Mouse (Mus musculus): ENCODE results near the gene Clec12a.
A peak's percentile ranks its signal among the peaks of the same experiment; 100 is the strongest.

Gene Clec12a

DNA sequence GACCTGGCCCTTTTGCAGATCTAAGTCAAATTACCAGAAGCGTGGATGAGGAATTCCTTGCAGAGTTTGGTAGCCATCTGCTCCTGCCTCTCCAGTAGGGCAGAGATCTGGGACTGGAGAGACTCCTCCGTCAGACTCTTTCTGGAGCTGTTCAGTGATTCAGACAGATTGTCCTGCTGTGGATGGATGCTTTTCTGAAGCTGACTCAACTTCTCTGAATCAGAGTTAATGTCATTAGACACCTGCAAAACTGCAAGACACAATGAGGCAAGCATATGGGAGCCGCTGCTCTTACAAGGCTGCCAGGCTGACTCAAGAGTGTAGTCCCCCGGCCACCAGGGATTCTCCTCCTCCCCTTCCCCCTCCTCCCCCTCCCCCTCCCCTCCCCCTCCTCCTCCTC is 38.0 kb downstream of the Clec12a start:
- DNase-seq = no peak

DNA sequence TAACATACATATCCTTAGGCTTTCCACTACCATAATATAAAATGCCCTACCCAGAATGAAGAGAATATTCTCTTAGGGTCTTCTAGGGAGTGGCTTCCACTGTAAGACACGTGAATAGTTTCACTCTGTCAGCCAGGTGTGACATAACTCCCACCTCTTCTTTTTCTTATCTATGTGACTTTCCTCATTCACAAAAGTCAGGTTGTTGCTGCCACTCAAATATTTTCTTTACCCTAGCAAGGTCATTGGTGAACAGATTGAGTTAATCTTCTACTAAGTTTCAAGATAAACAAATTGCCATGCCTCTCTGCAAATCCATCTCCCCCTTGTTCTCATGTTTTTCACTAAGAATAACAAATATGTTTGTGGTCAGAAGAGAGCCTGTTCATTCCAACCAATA is 39.2 kb downstream of the Clec12a start:
- DNase-seq = no peak

DNA sequence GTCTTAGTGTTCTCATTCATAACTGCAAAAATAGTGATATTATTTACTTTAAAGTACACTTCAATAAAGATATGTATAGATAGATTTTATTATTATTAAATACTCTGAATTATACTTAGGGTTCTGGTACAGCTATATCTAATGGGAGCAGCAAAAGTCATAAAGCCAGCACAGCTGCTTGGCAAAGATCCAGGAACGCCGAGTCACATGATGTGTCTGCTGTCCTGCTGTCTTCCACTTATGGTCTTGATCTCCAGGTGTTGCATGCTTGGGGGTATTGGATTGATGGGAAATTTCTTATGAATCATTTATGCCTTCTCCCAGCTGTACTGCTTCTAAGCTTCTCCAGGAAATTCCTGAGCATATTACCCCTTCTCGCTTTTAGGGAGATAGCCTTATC is 41.0 kb downstream of the Clec12a start:
- DNase-seq = no peak

DNA sequence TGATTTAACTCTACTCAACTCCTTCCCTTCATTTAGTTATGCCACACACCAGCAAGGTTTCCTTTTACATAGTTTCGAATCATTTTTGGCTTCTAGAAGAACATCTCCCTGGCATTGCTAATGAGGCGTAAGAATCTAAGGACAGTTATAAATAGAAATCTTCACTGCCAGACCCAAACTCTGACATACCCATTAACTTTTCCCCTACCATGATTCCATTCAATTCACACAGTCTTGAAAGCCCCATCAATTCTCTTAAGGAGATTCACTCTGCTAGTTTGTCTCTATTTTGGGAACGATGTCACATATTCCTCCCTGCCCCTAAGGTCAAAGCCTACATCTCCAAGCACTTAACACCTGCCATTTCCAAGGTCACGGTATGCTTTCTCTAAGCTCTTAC is 42.5 kb downstream of the Clec12a start:
- DNase-seq = no peak

DNA sequence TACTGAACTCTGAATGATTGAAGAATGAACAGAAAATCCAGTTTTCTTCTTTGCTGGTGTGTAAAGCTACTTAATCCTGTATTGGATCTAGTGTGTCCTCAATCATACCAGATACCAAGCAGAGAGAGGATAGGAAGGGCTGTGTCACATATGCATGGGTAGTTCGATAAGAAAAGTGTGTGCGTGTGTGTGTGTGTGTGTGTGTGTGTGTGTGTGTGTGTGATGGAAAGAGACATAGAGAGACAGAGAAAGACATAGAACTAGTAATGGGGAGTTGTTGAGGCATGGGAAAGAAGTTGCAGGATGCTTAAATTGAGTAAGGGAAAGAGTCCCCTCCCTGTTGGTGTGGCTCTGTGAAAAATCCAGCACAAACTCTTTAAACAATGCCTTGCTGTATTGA is 43.3 kb downstream of the Clec12a start, which contains the start of gene Clec12b:
Clec12b (minus strand) TSS at position 101 of the 400 bp plus-strand sequence.
- DNase-seq = no peak

DNA sequence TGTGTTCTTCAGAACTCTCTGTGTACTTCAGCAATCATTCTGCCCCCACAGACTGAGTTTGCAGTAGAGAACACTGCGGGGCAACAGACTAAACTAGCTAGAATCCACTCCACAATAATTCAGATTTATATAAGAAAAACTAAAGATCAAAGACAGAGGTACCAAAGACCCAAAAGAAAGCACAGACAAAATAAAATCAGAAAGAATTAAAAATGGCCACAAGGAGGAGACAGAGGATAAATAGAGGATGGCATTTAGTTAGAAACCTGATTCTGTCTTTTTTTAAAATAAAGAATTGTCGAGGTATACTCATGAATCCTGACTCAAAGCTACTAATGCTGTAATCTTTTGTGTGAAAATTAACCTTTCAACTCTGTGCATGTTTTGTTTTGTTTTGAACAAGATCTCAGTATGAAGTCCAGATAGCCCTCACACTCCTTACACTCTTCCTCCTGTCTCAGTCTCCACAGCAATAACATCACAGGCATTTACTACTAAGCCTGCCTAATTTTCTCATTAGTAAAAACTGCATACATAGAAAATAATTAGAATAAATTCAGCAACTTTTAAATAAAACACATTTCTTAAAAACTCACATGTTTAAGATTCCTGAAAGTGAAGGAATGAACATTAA is 50.7 kb downstream of the Clec12a start:
- no peak for DNase-seq

DNA sequence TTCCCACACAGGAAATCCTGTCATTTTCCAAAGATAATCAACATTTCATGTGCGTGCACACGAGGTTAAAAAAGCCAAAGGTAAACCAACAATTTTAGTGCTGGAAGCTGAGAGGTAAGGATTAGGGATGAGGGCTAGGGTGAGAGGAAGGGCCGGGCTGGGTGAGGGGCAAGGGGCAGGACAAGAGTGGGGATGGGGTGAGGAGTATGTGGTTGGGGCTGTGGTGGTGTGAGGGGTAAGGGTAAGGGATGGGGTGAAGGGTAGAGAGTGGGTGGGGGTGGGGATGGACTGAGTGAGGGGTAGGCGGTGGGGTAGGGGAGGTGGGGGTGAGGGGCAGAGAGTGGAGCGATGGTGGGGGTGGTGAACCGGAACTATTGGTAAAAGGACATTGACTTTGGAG is 51.2 kb downstream of the Clec12a start:
- no peak for DNase-seq

DNA sequence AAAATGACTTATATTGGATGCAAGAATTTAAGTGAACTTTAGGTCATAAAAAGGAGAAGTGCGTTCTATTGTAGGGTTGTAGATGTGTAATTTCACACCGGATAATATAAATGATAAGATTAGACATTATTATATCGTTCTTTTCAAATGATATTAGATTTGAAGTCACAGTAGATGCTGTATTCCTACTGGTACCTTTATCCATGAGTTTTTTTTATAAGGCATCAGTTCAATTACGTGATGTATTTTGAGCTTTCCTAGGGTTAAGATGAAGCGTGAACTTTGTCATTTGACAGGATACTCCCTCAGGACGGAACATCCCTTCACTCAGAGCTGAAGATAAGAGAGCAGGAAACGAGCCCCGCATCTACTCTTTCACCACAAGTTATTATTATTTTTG is 54.5 kb downstream of the Clec12a start, which contains the start of gene Clec1b:
Clec1b (plus strand) TSS at position 301 of the 400 bp plus-strand sequence.
- DNase-seq = no peak

DNA sequence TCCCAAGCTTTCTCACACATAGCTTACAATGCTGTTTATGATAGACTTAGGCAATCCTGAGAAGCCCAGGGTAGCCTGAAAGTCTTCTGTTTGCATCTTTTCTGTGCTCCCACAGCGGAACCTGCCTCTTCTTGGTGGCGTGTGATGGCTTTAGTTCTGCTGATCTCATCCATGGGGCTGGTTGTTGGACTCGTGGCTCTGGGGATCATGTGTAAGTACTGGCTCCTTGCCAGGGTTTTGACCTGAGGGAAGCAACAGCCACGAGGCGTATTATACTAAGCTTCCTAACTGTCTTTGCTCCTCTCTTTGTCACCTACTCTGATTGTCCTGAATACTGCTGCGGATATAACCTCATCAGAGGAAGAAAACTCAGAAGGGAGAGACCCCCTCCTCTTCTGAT is 57.5 kb downstream of the Clec12a start:
- DNase-seq = peak; percentile 52 to 62

DNA sequence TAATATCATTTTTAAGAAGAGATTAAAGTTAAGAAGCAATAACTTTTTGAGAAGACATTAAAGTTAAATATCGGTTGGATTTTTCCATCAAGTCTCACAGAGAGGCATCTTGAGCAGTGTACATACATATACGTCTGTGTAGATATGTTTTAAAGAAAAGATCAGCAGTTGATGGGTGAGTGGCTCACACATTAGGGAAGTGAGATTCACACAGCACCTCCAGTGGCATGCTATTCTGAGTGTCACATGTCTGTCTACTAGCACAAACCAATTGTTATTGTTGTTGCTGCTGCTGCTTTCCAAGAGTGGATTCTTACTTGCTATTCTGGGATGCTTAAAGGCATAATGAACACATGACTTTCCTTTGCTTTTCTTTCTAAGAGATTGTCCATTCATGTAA is 59.9 kb downstream of the Clec12a start:
- DNase-seq = no peak

DNA sequence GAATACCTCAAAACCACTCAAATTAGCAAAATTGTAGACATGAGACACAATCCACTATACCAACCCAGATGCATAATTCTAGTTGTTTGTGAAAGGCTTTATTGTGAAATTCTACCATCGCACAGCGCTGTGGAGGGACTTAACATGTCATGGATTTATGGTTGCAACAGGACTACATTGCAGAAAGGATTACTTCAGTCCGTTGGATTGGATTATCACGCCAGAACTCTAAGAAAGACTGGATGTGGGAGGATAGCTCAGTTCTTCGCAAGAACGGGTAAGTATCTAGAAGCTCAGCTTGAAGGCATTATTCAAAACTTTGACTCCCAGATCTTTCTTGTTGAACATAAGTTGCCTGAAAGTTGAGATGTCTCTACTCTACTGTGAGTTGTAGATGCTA is 60.9 kb downstream of the Clec12a start:
- DNase-seq = no peak

DNA sequence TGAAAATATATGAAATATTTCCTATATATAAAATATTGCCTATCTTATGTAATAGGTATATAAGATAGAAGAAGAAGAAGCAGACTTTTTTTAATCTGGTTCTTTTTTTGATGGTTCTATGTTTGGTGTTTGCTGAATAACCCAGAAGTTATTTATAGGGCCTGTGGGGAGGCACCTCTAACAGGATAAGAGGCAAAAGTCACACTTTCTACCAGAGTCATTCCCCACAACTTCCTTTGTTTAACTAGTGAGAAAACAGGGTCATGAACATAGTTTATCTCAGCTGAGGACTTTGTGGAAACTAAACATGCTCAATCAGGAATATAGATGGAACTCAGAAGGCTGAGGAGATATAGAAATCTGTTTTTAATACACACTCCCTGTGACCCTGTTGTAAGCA is 63.5 kb downstream of the Clec12a start:
- DNase-seq = no peak

DNA sequence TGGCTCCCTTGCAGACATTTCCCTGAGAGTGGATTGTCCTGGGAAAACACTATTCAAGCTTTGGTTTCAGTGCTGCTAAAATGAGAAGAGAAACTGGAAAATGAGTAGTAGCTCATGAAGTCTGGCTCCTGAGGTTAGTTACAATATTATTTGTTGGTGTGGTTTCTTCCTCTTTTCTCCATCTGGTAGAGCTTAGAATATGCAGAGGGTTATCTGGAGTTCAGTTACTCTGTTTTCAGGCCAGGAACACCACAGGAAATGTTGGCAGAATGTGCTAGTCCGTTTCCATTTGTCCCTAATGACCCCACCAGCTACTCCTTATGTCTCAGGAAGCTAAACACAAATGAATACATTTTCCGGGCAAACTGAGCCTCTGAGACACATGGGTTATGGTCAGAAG is 64.8 kb downstream of the Clec12a start:
- no peak for DNase-seq

DNA sequence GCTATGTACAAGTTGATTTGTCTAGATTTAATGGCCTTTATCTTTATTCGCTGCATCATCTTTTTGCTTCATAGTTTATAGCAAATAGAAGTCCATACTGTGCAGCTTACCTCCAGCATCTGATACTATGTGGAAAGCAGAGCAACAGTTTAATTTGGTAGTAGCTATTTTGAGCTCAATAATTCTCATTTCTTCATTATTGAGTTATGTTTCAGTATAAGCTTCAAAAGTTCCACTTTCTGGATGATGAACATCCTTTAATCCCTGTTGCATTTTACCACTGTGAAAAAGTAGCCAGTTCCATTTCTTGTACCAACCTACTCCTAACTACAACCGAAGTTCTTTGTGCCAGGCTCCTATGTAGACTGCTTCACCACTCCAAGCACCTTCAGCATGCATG is 66.1 kb downstream of the Clec12a start, which contains the start of gene Clec9a:
Clec9a (plus strand) TSS at position 301 of the 400 bp plus-strand sequence.
- no peak for DNase-seq

DNA sequence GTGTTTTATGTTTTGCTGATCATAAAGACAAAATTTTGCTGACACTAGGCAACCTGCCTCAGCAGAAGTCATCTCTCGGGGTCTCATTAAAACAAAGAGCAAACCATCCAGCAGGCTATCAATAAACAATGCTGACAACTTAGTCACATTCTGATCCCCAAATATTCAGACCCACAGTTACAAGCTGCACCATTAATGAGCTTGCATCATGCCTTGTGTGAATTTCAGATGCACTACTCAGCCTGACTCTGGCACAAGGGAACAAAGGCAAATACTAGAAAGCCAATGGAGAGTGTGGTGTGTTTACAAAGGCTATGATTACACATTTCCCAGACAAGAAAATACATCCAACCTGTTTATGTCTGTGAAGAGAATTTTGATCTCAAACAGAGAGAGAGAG is 71.7 kb downstream of the Clec12a start:
- DNase-seq = no peak
